ENCODE assay signal across 9 mouse cellular contexts in the genomic region with DNA sequence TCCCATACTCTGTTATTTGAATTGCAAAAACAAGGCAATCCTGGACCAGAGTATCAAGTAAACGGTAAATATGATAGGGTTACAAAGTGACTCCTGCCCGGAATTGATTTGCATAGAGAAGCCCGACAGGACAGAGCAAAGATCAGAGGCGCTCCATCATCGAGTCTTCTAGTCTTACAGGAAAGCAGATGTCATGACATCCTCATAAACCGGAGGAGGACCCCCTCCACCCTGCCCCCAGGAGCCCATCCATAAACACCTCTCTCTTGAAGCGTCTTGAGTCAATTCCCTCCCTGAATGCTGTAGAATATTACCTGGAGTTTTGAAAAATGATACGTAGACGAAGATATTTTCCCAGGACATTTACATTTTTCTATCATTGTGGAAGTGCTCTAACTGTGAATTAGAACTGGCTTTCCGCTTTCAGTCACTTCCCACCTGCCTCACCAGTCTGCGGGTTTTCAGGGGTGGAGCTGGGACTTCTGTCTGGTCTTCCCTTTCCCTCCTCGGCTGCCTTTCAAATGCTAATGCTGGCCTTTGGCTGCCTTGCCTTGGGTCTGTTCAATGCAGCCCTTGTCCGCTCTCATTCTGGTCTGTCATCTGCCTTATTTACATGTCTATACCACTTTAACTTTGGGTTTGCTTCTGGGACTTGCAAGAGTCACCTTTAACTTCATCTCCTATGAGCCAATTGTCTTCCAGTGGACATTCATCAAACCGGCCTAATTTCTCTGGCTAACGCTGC. TPM values are rescaled to one million over a fixed set of nuclear protein-coding genes. Genes with fewer than 3 reads are reported as not detected.
DNase-seq lines count a peak whose midpoint lies in the region; ATAC-seq lines count a peak whose summit lies in the region.
"Had no signal": no experiment of that assay in that cellular context is flagged by ENCODE, and none has a peak within 500 bp of the region (broad histone marks: within the 10 kb centered on the region; RNA-seq: fewer than 3 reads in every experiment).

No protein-coding gene starts in this region.

- no peak for DNase-seq in heart, adult 18-20 months
- DNase-seq in embryo, embryonic 9.5 days (ENCODE audit: extremely low spot score) = peak; percentile 19
- DNase-seq in neural tube, embryonic 10.5 days (ENCODE audit: extremely low spot score, low spot score) = peak; percentile 47
- DNase-seq in layer of hippocampus, adult 9-11 months = no peak
- no peak for DNase-seq in layer of hippocampus, postnatal 36 days
- no peak for DNase-seq in lung, postnatal 25 days (ENCODE audit: low spot score)
- DNase-seq: heart, postnatal 14 days had no signal

- H3K27ac ChIP-seq in heart, embryonic 11.5 days (ENCODE audit: low read depth, low read length) = no peak overlapping the region
- H3K27ac ChIP-seq in hindbrain, embryonic 15.5 days (replicated peaks) = no peak overlapping the region

- no peaks in the 10 kb centered on the region for H3K9me3 ChIP-seq in heart, embryonic 11.5 days (replicated peaks; ENCODE audit: control insufficient read depth, low read length)
- H3K9me3 ChIP-seq in hindbrain, embryonic 15.5 days = no peaks in the 10 kb centered on the region

- H3K4me1 ChIP-seq in heart, embryonic 11.5 days (ENCODE audit: control insufficient read depth, insufficient read depth, low read length) = no peaks in the 10 kb centered on the region
- H3K4me1 ChIP-seq in hindbrain, embryonic 15.5 days (replicated peaks) = peaks cover 15% of the 10 kb centered on the region; the same call in 1 of the 2 replicates

- peak overlapping the region; percentile 34 for H3K4me2 ChIP-seq in heart, embryonic 11.5 days
- peak overlapping the region; percentile 21 for H3K4me2 ChIP-seq in hindbrain, embryonic 15.5 days

- H3K27me3 ChIP-seq in heart, embryonic 11.5 days (ENCODE audit: control insufficient read depth, insufficient read depth, low read length) = peaks cover 3% of the 10 kb centered on the region; the same call in 1 of the 2 replicates
- H3K27me3 ChIP-seq in hindbrain, embryonic 15.5 days = no peaks in the 10 kb centered on the region

- no peak for ATAC-seq in heart, embryonic 11.5 days (replicated peaks; ENCODE audit: insufficient number of reproducible peaks, low FRiP score, low TSS enrichment)
- peak; percentile 64; the same call in 1 of the 2 replicates for ATAC-seq in hindbrain, embryonic 15.5 days (ENCODE audit: low FRiP score, low read depth)

- no peak overlapping the region for H3K9ac ChIP-seq in heart, embryonic 11.5 days (ENCODE audit: low read depth, low read length)
- no peak overlapping the region for H3K9ac ChIP-seq in hindbrain, embryonic 15.5 days

- H3K4me3 ChIP-seq in heart, embryonic 11.5 days (ENCODE audit: low read depth, low read length) = no peak overlapping the region
- no peak overlapping the region for H3K4me3 ChIP-seq in hindbrain, embryonic 15.5 days

- WGBS in heart, embryonic 11.5 days (ENCODE audit: insufficient replicate concordance) = 6% methylated on average over 15 of the region's 15 CpGs
- WGBS in hindbrain, embryonic 15.5 days = 3% methylated on average over 15 of the region's 15 CpGs

- no peaks in the 10 kb centered on the region for H3K36me3 ChIP-seq in heart, embryonic 11.5 days (ENCODE audit: control insufficient read depth, insufficient read depth, low read length)
- H3K36me3 ChIP-seq in hindbrain, embryonic 15.5 days = no peaks in the 10 kb centered on the region

RNA-seq across cellular contexts. Expression of a gene that starts 41.9 kb away (rescaled TPM):
- not detected in 2 replicates for polyA plus RNA-seq in heart, embryonic 11.5 days (2014; fragmentation: Nextera tagmentation; extraction: Ambion mirVana)
- not detected for total RNA-seq in heart, adult 18-20 months (2021)
- 3.0 and 4.8 TPM in 2 replicates for polyA plus RNA-seq in hindbrain, embryonic 15.5 days (2015; fragmentation: Nextera tagmentation; extraction: Ambion mirVana)
- total RNA-seq in layer of hippocampus, postnatal 36 days (2021) = under 1 TPM; 0.15 to 0.18 TPM
- total RNA-seq: heart, postnatal 14 days had no signal

RNA-seq across cellular contexts. Expression of a gene that starts 46.9 kb away (rescaled TPM):
- polyA plus RNA-seq in heart, embryonic 11.5 days (2014; fragmentation: Nextera tagmentation; extraction: Ambion mirVana) = 12.1 and 13.5 TPM in 2 replicates
- total RNA-seq in heart, adult 18-20 months (2021) = 10 to 100 TPM; 12.8 TPM
- polyA plus RNA-seq in hindbrain, embryonic 15.5 days (2015; fragmentation: Nextera tagmentation; extraction: Ambion mirVana) = 12.8 and 14.2 TPM in 2 replicates
- 10 to 100 TPM; 17.1 to 22.5 TPM for total RNA-seq in layer of hippocampus, postnatal 36 days (2021)

Comparison
In these comparisons a context has a peak if more than half of its experiments do, and no peak if none do; other contexts are left out.
1. DNase-seq: peak in embryo, embryonic 9.5 days (single experiment) and neural tube, embryonic 10.5 days (single experiment); none in heart, adult 18-20 months (0 of 2), layer of hippocampus, adult 9-11 months (single experiment), layer of hippocampus, postnatal 36 days (0 of 2) and lung, postnatal 25 days (single experiment).